Mouse (Mus musculus) stomach, postnatal 0 days (tissue): ENCODE measurements around the gene Tmbim6.

ENCODE experiments used
- CTCF ChIP-seq: IDR thresholded peaks from 2 replicates; pipeline ENCODE4 v1.5.1; 2016; ENCODE audit warnings: antibody characterized with exemption, low read depth, mild to moderate bottlenecking, moderate library complexity
- EP300 ChIP-seq: optimal IDR thresholded peaks from 2 replicates; pipeline ENCODE3; 2016; ENCODE audit warnings: antibody characterized with exemption

DNA sequence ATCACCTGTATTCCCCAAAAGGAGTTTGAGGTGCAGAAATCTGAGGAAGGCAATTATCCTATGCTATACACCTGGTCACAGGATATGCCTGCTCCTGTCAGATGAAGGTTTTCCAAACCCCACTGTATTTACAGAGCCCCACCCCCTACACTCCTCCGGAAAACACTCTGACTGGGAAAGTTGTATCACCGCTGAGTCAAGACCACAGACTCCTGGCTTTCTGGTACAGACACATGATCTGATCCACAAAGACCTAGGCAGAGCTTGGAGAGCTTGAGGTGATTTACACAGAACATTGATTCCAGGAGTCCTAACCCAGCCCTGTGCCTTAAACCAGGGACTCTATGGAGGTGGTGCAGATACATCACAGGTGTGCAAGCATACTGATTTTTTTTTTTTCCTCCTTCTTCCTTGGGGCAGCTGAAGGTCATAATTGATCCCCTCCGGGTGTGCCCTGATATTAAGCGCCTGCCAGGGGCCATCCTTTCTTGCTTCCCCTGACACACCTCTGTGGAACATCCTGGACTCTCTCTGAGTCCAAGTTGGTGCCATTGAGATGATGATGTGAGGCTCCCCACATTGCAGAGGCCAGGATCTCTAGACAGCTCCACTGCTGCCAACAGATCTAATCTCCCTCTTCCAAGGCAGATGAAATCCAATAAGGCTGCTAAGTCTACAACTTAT, 24.0 kb upstream of the Tmbim6 start:
- TF ChIP-seq CTCF (no peak), EP300 (no peak)
